Mouse (Mus musculus) intestine, postnatal 0 days (tissue): ENCODE data around the gene Sik1. TPM values are rescaled to one million over a fixed set of nuclear protein-coding genes. Genes with fewer than 3 reads are reported as not detected.

ENCODE experiments used
- ATAC-seq: fragments of 200-750 bp; cut with Nextera tagmentation; 2 replicates; pipeline ENCODE4 v1.8.0; 2017; ENCODE audit warnings: mild to moderate bottlenecking, moderate TSS enrichment, moderate library complexity
- H3K27ac ChIP-seq: fragments of 300-500 bp; sonication (generic); 2 replicates; pipeline ENCODE4 v1.5.1; 2014; ENCODE audit warnings: mild to moderate bottlenecking, low read depth, low read length, moderate library complexity
- H3K27me3 ChIP-seq: fragments of 300-500 bp; sonication (generic); replicated peaks from 2 replicates; pipeline ENCODE4 v1.6.1; 2014; ENCODE audit warnings: low read length, mixed read lengths; ENCODE audit not compliant: control insufficient read depth, insufficient read depth
- H3K36me3 ChIP-seq: fragments of 300-500 bp; sonication (generic); 2 replicates; pipeline ENCODE4 v1.6.1; 2014; ENCODE audit warnings: mild to moderate bottlenecking, moderate library complexity; ENCODE audit not compliant: control insufficient read depth, insufficient read depth
- H3K4me1 ChIP-seq: fragments of 300-500 bp; sonication (generic); replicated peaks from 2 replicates; pipeline ENCODE4 v1.6.1; 2014; ENCODE audit warnings: antibody characterized with exemption, low read length, mixed read lengths; ENCODE audit not compliant: control insufficient read depth, insufficient read depth
- H3K4me2 ChIP-seq: fragments of 300-500 bp; sonication (generic); replicated peaks from 2 replicates; pipeline ENCODE4 v1.6.1; 2014; ENCODE audit warnings: low read depth, mild to moderate bottlenecking, moderate library complexity
- H3K4me3 ChIP-seq: fragments of 300-500 bp; sonication (generic); 2 replicates; pipeline ENCODE4 v1.5.1; 2014; ENCODE audit warnings: low read depth, low read length
- H3K9ac ChIP-seq: fragments of 300-500 bp; sonication (generic); 2 replicates; pipeline ENCODE4 v1.6.1; 2014; ENCODE audit warnings: mild to moderate bottlenecking, low read depth, low read length
- H3K9me3 ChIP-seq: fragments of 300-500 bp; sonication (generic); 2 replicates; pipeline ENCODE4 v1.6.1; 2016; ENCODE audit warnings: mixed run types; ENCODE audit not compliant: control insufficient read depth
- CTCF ChIP-seq: sonication (generic); IDR thresholded peaks from 2 replicates; pipeline ENCODE4 v1.5.1; 2016; ENCODE audit warnings: low read depth, mild to moderate bottlenecking, control low read depth, antibody characterized with exemption, moderate library complexity
- WGBS: fragments of 180-500 bp; shearing (Covaris S2); extraction: QIAGEN DNeasy Blood & Tissue Kit; methylation state at CpG from one replicate; pipeline ENCODE4 v1.1.7; 2014; 5-methylcytosine and 5-hydroxymethylcytosine counted together
- polyA plus RNA-seq: library from polyadenylated mRNA; unstranded; fragments of >200 nt; fragmentation: Nextera tagmentation; extraction: Ambion mirVana; gene quantifications from 2 replicates; pipeline ENCODE4 v1.2.1, GENCODE M21; 2015

Gene Sik1
- polyA plus RNA-seq, 1 experiment from 2014 or later = 2.9 TPM

DNA sequence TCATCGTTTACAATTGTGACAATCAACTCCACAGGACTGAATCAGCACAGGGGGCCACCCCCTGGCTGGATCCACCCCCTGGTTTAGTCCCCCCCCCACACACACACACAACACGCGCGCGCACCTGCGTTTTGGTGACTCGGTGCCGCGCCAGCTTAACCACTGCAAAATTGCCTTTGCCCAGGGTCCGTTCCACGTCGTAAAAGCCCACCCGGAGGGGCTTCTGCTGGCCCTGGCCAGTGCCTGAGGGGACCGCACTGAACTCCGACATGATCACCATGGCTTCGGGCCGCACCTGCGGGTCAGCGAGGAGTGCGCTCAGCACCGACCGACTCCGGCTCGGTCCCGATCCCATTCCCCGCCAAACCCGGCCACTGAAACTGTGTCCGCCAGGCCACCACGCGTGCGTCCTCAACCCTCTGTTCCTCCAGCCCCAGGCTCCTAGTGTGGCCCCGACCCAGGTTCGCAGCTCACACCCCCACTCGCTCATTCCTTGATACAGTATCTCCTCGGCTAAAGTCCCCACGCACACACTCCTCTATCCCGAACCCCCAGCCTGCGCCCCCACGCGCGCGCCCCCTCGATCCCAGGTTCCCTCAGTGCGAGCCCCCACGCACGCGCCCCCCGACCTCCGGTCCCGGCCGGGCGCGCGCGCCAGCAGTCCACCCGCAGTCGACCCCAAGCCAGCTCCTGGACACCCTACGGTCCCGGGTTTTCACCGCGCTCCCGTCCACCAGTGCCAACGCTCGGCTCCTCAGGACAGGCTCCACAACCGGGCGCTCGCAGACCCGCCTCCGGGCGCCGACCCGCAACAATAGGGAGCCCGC lies 621 bp downstream of the Sik1 start:
- Histone ChIP-seq H3K9ac (peak overlapping the region; percentile 76), H3K36me3 (peaks cover 13% of the 10 kb centered on the region), H3K27me3 (no peaks in the 10 kb centered on the region), H3K4me2 (peak overlapping the region; percentile 97), H3K4me1 (peaks cover 9% of the 10 kb centered on the region; the same call in 1 of the 2 replicates), H3K27ac (peak overlapping the region; percentile 83), H3K9me3 (no peaks in the 10 kb centered on the region), H3K4me3 (peak overlapping the region; percentile 81)
- under 1% methylated on average over 70 of the region's 73 CpGs for WGBS
- peak; percentile 29 for ATAC-seq
- no peak for TF ChIP-seq CTCF

DNA sequence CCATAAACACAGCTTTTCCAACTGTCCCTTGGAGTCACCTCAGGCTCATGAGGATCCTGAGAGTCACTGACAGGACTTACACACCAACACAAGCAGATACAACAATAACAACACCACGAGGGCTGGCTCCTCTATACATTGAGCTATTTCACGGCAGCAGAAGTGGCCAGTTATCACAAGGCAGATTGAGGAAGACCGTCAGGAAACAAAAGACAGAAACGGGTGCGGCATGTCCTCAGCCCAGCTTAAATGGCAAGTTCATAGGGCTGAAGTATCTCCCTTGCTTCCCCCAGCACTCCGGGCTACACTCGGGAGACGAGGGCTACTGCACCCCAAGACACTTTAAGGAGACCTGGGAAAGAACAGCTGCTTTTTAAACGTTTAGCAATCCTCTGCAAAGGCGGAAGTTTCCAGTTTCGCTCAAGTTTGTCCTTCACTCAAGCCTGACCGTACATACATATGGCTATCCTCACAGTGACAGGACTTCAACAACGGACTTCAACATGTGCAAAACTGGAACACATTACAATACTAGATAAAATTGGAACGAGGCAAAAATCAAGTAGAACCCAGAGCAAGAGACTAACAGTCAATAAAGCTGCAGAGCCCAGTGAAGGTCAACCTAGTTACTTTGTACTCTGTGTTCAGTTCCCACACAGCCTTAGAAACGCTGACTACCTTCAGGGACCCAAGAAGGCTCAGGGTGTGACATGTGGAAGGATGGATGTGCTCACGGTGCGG lies 2.0 kb downstream of the Sik1 start:
- 54% methylated on average over 17 of the region's 17 CpGs for WGBS
- H3K36me3 ChIP-seq = peaks cover 26% of the 10 kb centered on the region

DNA sequence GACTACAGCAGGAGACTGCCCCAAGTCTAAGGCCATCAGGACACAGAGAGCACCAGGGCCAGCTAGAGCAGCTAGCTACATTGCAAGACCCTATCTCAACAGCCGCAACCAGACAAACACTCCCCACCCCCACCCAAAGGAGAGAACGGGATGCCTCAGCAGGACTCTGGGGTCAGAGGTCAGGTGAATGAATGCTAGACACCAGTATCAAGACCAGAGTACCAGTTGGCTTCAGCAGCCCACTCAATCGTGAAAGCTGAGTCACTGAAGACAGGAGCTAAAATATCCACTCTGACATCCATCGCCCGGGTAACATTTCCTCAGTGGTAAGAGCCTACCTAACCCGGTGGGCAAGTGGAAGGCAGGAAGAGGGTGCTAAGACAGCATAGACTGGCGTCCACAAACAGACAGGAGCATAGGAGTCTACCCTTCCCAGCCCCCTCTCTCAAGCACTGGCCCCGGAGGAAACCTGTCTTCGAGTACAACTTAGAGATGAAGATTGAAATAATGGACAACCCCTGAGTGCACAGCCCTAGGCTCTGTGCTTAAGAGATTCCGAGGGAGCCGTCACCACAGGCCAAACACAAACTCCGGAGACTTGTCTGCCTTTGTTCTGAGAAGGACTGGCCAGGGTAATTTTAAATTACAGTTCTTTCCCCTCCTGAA lies 2.7 kb downstream of the Sik1 start:
- no peak for TF ChIP-seq CTCF
- Histone ChIP-seq H3K9me3 (no peaks in the 10 kb centered on the region), H3K4me2 (peak overlapping the region; percentile 97), H3K4me3 (peak overlapping the region; percentile 16; the same call in 1 of the 2 replicates), H3K4me1 (peaks cover 9% of the 10 kb centered on the region; the same call in 1 of the 2 replicates), H3K36me3 (peaks cover 31% of the 10 kb centered on the region), H3K9ac (0 out of 2 replicates have a peak overlapping the region, but pooled peaks have one; percentile 7), H3K27me3 (no peaks in the 10 kb centered on the region), H3K27ac (no peak overlapping the region)
- ATAC-seq = no peak
- WGBS = 62% methylated on average over 12 of the region's 12 CpGs

More for the DNA sequence above, 2.0 kb downstream of the Sik1 start:
- Histone ChIP-seq H3K4me3 (peak overlapping the region; percentile 16), H3K27ac (no peak overlapping the region), H3K4me1 (peaks cover 9% of the 10 kb centered on the region; the same call in 1 of the 2 replicates), H3K4me2 (peak overlapping the region; percentile 97), H3K9ac (0 out of 2 replicates have a peak overlapping the region, but pooled peaks have one; percentile 7), H3K9me3 (no peaks in the 10 kb centered on the region), H3K27me3 (no peaks in the 10 kb centered on the region)
- ATAC-seq = no peak
- TF ChIP-seq CTCF = no peak

DNA sequence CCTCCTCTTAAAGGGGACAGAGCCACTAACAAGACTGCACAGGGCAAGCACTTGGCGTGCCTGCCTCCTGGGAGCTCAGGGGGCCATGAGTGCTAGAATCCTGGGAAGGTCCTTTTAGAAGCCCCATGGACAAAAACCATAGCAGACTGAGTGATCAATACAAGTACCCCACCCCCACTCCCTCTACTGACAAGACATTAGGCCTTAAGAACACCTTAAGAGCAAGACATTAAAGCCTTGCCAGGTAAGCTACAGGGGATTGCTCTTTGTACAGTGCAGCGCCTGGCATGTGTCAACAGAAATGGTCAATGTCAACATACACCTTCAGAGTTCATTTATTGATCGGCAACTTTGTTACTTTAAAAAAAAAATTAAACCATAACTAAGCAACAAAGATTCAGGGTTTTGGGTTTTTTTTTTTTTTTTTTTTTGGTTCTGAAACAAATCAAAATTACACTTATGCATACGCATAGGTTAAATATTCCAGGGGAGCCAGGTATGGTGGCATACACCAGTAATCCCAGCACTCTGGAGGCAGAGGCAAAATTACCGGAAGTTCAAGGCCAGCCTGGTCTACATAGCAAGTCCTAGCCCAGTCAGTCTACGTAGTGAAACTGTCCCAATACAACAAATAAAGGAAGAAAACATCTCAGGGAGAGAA lies 3.7 kb downstream of the Sik1 start:
- no peak for ATAC-seq
- Histone ChIP-seq H3K4me3 (no peak overlapping the region), H3K4me2 (no peak overlapping the region), H3K9ac (no peak overlapping the region), H3K4me1 (peaks cover 9% of the 10 kb centered on the region; the same call in 1 of the 2 replicates), H3K36me3 (peaks cover 41% of the 10 kb centered on the region), H3K27me3 (no peaks in the 10 kb centered on the region), H3K27ac (no peak overlapping the region), H3K9me3 (no peaks in the 10 kb centered on the region)
- WGBS = 70% methylated on average over 6 of the region's 6 CpGs
- no peak for TF ChIP-seq CTCF

DNA sequence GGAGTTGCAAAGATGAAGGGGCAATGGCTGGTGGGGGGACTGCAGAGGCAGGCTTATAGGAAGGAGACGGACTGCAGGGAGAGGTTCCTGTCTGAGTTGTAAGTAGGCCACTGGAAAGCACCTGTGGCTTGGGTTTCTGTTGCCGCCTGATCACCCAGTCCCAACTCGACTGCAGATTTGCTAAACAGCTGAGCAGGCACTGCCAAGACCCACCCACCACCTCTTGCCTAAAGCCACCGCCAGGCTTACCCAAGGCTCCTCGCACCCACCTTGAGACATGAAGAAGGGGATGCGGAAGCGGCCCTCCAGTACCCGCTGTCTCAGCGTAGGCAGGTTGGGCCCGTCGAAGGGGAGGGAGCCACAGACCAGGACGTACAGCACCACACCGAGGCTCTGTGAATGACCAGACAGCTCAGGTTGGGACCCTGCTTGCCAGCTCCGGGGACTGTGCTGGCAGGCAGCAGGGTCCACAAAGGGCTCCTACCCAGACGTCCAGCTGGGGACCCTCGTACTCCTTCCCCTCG lies 5.1 kb downstream of the Sik1 start:
- H3K27ac ChIP-seq = no peak overlapping the region
- no peak overlapping the region for H3K4me3 ChIP-seq
- no peak overlapping the region for H3K9ac ChIP-seq
- H3K4me1 ChIP-seq = peaks cover 9% of the 10 kb centered on the region; the same call in 1 of the 2 replicates
- no peaks in the 10 kb centered on the region for H3K27me3 ChIP-seq
- peaks cover 55% of the 10 kb centered on the region for H3K36me3 ChIP-seq
- ATAC-seq = no peak
- 93% methylated on average over 17 of the region's 17 CpGs for WGBS
- no peak overlapping the region for H3K4me2 ChIP-seq
- H3K9me3 ChIP-seq = no peaks in the 10 kb centered on the region
- TF ChIP-seq CTCF = no peak
